Mouse (Mus musculus) kidney, adult 8-10 months (tissue): ENCODE results near the gene Olfr776.
"Not testable (repeated sequence)": the region's sequence is repeated elsewhere in the genome, so short reads cannot be mapped to it uniquely, and the experiment has no call there.

Experiments
- DNase-seq, 2 experiments: peaks; one replicate each; pipeline ENCODE4 v3.0.0; 2022

Gene Olfr776

DNA sequence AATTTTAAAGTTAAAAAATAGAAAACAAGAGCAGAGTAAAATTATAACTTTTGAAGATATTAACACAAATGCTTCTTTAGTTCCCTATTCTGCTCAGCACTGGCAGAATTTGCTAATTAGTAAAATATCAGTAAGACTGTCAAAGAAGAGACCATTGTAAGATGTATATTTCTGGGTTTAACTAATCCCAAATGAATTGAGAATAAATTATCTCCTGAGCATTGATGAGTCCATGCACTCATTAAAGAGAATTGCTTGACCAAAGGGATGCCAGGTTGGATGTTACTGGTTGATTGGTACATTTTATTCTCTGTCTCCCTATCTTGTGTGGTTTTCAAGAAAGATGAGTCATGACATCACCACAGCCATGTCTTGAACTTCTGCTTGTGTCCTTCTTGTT is at the start of gene Olfr776:
Gene Olfr776 (plus strand): TSS at position 301 of the 400 bp plus-strand sequence.
- no peak for DNase-seq

- DNase-seq = no peak
Observed at GRCm38 (mm10) chr10:129230737-129231136, 28.2 kb upstream of the Olfr776 start.

DNA sequence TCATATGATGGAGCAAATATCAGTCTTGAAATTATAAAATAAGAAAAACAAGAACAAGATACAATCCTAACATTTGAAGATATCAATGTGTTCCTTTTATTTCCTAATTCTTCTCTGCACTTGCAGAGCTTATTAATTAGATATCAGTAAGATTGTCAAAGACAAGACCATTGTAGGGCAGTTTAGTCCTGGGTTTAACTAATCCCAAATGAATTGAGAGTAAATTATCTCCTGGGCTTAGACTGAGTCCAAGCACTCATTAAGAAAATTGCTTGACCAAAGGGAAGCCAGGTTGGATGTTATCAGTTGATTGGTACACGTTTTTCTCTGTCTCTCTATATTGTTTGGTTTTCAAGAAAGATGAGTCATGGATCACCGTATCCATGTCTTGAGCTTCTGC is 23.0 kb upstream of the Olfr776 start, which contains the start of gene Olfr774:
Gene Olfr774 (plus strand): TSS at position 301 of the 400 bp plus-strand sequence.
- no peak for DNase-seq

DNA sequence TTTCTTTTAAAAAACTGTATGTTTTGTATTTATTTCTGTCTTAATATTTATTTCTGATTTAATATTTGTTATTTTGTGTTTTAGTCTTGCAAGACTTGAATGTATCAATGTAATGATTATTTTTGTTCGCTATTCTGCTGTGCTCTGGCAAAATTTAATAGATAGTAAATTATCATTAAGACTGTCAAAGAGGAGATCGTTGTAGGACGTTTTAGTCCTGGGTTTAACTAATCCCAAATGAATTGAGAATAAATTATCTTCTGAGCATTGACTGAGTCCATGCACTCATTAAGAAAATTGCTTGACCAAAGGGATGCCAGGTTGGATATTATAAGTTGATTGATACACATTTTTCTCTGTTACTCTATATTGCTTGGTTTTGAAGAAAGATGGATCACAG is 10.8 kb upstream of the Olfr776 start, which contains the start of gene Olfr775:
Gene Olfr775 (plus strand): TSS at position 301 of the 400 bp plus-strand sequence.
- DNase-seq = no peak

DNA sequence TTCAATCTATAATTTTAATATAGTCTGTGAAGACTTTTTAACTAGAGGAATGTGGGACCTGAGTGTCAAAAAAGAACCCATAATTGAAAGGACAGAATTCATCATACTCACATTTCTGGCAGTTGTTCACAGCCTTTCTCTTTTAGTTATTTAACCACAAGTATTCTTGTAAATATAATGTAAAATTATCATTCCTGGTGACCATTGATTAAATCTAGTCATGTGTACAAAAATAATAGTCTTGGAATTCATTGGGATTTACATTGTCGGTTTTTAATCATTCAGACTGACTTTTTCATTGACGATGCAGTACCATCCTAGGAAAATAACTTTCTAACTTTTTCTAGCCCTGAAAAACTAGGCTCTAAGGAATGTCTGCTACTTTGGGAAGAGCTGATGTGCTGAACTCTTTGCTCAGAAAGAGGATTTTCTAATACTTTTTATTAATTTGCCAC is 12.2 kb downstream of the Olfr776 start, which contains the start of gene Olfr777:
Gene Olfr777 (minus strand): TSS at position 405 of the 455 bp plus-strand sequence.
- no peak for DNase-seq

DNA sequence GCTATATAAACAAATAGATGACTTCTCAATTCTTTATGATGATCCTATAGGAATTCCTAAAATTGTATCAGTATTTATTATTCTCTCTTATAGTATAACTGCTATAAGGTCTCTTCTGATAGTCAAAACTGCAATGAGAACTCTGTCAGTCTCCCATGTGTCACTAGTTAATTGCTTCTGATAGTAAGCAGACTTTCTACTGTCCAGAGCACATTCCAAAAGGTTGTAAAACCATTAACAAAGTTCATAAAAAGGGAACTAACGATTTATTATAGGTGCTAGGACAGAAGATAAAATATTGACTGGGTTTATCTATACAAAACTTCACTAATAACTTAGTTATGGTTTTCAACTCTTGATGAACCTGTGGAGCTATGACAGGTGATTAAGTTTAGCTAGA is 54.0 kb downstream of the Olfr776 start:
- not testable (repeated sequence) for DNase-seq

DNA sequence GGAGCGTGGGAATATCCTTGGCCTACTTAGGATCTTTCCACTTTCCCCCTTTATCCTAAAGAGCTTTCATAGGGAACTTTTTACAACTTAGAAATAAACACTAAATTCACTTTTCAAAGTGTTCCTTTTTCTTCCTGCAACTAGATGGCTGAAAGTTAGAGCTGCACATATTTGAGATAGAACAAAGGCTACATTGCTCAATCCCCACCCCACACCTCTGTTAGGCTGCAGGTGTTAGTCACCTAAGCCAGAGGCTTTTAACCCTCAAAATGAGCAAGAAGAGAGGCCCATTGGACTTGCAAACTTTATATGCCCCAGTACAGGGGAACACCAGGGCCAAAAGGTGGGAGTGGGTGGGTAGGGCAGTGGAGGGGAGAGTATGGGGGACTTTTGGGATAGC is 54.6 kb downstream of the Olfr776 start:
- not testable (repeated sequence) for DNase-seq
